Mouse (Mus musculus) myocyte (in vitro differentiated cells): ENCODE results near the gene Dus1l. TPM values are rescaled to one million over a fixed set of nuclear protein-coding genes. Genes with fewer than 3 reads are reported as not detected.

Experiments used
- H3K27me3 ChIP-seq: one replicate; pipeline ENCODE4 v1.6.1; 2011; ENCODE audit not compliant: control insufficient read depth, insufficient read depth, insufficient read length
- H3K36me3 ChIP-seq: one replicate; pipeline ENCODE4 v1.6.1; 2011; ENCODE audit not compliant: control insufficient read depth, insufficient read depth
- H3K4me2 ChIP-seq: one replicate; pipeline ENCODE4 v1.6.1; 2011; ENCODE audit warnings: low read depth, control low read depth
- H3K4me3 ChIP-seq: one replicate; pipeline ENCODE4 v1.5.1; 2011; ENCODE audit warnings: mild to moderate bottlenecking, control low read depth, moderate library complexity
- H3K79me2 ChIP-seq: one replicate; pipeline ENCODE4 v1.6.1; 2011; ENCODE audit not compliant: control insufficient read depth, insufficient read depth
- H3ac ChIP-seq: one replicate; pipeline ENCODE4 v1.6.1; 2011; ENCODE audit not compliant: control insufficient read depth, insufficient read length
- CEBPB ChIP-seq: IDR thresholded peaks from 2 replicates; pipeline ENCODE4 v1.6.1; 2011; ENCODE audit warnings: mild to moderate bottlenecking, moderate library complexity; ENCODE audit not compliant: poor library complexity, insufficient read depth, severe bottlenecking
- E2F4 ChIP-seq: IDR thresholded peaks from one replicate; pipeline ENCODE4 v1.6.1; 2011; ENCODE audit warnings: mild to moderate bottlenecking, control low read depth, moderate library complexity; ENCODE audit not compliant: insufficient read depth
- MAX ChIP-seq: IDR thresholded peaks from one replicate; pipeline ENCODE4 v1.6.1; 2011; ENCODE audit warnings: low read depth, mild to moderate bottlenecking, control low read depth
- MYOD1 ChIP-seq, 3 experiments: IDR thresholded peaks; one replicate each; pipeline ENCODE4 v1.6.1; 2011; ENCODE audit warnings: control low read depth in 2 of 3, low read depth in 2 of 3, mild to moderate bottlenecking in 2 of 3, moderate library complexity in 1 of 3; ENCODE audit not compliant: insufficient read length in 2 of 3, control insufficient read depth in 1 of 3
- MYOG ChIP-seq, 3 experiments: IDR thresholded peaks; one replicate each; pipeline ENCODE4 v1.6.1; 2011; ENCODE audit warnings: control low read depth in 2 of 3, low read depth in 2 of 3, mild to moderate bottlenecking in 2 of 3; ENCODE audit not compliant: insufficient read length in 2 of 3, control insufficient read depth in 1 of 3, insufficient read depth in 1 of 3
- POLR2A ChIP-seq: IDR thresholded peaks from one replicate; pipeline ENCODE4 v1.6.1; 2011; ENCODE audit warnings: low read depth, mild to moderate bottlenecking, control low read depth, moderate library complexity; ENCODE audit not compliant: insufficient read length
- POLR2AphosphoS2 ChIP-seq: IDR thresholded peaks from one replicate; pipeline ENCODE4 v1.6.1; 2011; ENCODE audit warnings: low read depth, control low read depth; ENCODE audit not compliant: insufficient read length
- REST ChIP-seq: IDR thresholded peaks from one replicate; pipeline ENCODE4 v1.6.1; 2011; ENCODE audit warnings: mild to moderate bottlenecking, control low read depth, moderate library complexity; ENCODE audit not compliant: insufficient read depth, insufficient read length
- SRF ChIP-seq: IDR thresholded peaks from one replicate; pipeline ENCODE4 v1.6.1; 2011; ENCODE audit warnings: low read depth; ENCODE audit not compliant: control insufficient read depth, insufficient read length
- TCF12 ChIP-seq: IDR thresholded peaks from one replicate; pipeline ENCODE4 v1.6.1; 2011; ENCODE audit warnings: mild to moderate bottlenecking, control low read depth; ENCODE audit not compliant: poor library complexity, insufficient read depth, severe bottlenecking
- TCF3 ChIP-seq: IDR thresholded peaks from one replicate; pipeline ENCODE4 v1.6.1; 2011; ENCODE audit warnings: low read depth, control low read depth; ENCODE audit not compliant: insufficient read length
- USF1 ChIP-seq: IDR thresholded peaks from one replicate; pipeline ENCODE4 v1.6.1; 2011; ENCODE audit warnings: low read depth, mild to moderate bottlenecking, control low read depth, moderate library complexity
- polyA plus RNA-seq: library from polyadenylated mRNA; unstranded; fragments of >200 nt; fragmentation: generic; extraction: Trizol; gene quantifications from one replicate; pipeline ENCODE4 v1.2.1, GENCODE M21; 2012; ENCODE audit warnings: missing spikeins

Gene Dus1l
- polyA plus RNA-seq, 1 experiment: 58.3 TPM

DNA sequence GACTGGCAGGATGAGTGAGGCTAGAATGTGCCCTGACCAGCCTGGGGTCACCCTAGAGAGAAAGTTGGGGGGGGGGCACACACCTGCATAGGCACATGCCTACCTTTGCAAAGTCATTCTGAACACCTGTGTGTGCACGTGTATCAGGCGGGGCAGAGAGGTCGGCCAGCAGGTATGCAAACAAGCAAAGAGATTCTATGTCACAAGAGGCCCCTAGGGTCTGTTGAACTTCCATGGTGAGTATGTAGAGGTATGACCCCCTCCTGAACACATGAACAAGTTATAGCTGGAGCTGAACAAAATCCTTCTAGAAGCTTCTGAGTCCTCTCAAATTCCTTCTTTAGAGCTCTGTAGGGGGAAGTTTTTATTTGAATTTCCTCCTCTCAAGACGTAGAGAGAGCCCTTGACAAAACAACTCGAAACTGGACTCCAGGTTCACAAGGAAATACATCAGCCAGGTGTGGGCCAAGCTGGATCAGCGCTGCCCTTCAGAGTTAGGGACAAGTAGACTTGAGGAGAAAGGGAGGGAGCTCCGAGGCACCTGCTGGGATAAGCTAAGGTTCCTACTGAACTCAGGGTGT lies 52.0 kb downstream of the Dus1l start:
- H3K4me3 ChIP-seq: no peak overlapping the region
- H3K36me3 ChIP-seq: no peaks in the 10 kb centered on the region
- no peaks in the 10 kb centered on the region for H3K79me2 ChIP-seq
- no peak for TF ChIP-seq MAX
- no peak for TF ChIP-seq POLR2A
- TF ChIP-seq E2F4: no peak
- TF ChIP-seq MYOD1 (IDR thresholded peaks at IDR 0.05; ENCODE audit: control insufficient read depth in 1 of 3, insufficient read length in 2 of 3, low read depth in 2 of 3): no peak
- no peak for TF ChIP-seq REST
- no peak for TF ChIP-seq MYOG (IDR thresholded peaks at IDR 0.05; ENCODE audit: control insufficient read depth in 1 of 3, insufficient read depth in 1 of 3, insufficient read length in 2 of 3, low read depth in 2 of 3)
- no peak for TF ChIP-seq POLR2AphosphoS2
- TF ChIP-seq TCF12: no peak
- TF ChIP-seq TCF3: no peak
- no peak for TF ChIP-seq USF1
- no peak for TF ChIP-seq SRF
- no peak for TF ChIP-seq CEBPB
- no peak overlapping the region for H3K4me2 ChIP-seq
- H3K27me3 ChIP-seq: peaks cover 27% of the 10 kb centered on the region
- no peak overlapping the region for H3ac ChIP-seq

DNA sequence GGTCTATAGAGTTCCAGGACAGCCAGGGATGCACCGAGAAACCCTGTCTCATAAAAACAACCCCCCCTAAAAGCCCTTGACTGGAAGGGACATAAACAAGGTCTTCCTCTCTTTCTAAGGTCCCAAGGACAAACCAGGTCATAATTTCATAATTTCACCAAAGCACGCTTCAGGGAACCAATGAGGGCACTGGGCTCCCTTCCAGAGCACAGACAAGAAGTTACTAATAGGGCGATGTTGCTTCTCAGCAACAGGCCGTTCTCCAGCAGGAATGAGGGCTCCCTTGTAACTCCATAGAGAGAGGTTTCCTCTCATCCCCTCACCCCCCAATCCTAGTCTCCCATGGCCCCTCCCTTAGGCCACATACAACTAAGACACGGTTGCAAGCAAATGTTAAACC lies 55.2 kb downstream of the Dus1l start:
- TF ChIP-seq MYOG (IDR thresholded peaks at IDR 0.05; ENCODE audit: control insufficient read depth in 1 of 3, insufficient read depth in 1 of 3, insufficient read length in 2 of 3, low read depth in 2 of 3) (no peak), E2F4 (no peak), POLR2A (no peak), SRF (no peak), USF1 (no peak), TCF3 (no peak), REST (no peak), MAX (no peak), TCF12 (no peak), MYOD1 (IDR thresholded peaks at IDR 0.05; ENCODE audit: control insufficient read depth in 1 of 3, insufficient read length in 2 of 3, low read depth in 2 of 3) (no peak), POLR2AphosphoS2 (no peak), CEBPB (no peak)
- H3ac ChIP-seq: no peak overlapping the region

More for the DNA sequence above, 55.2 kb downstream of the Dus1l start:
- no peaks in the 10 kb centered on the region for H3K79me2 ChIP-seq
- no peak overlapping the region for H3K4me3 ChIP-seq
- H3K4me2 ChIP-seq: no peak overlapping the region
- no peaks in the 10 kb centered on the region for H3K36me3 ChIP-seq
- peaks cover 27% of the 10 kb centered on the region for H3K27me3 ChIP-seq

Other genes starting within 250 kb of the Dus1l start
- 237 TPM for gene Mcrip1, start 246.7 kb downstream of the Dus1l start, polyA plus RNA-seq
- gene Ppp1r27, start 245.3 kb downstream of the Dus1l start, polyA plus RNA-seq: 1.0 TPM
- 444 TPM for gene P4hb, start 223.2 kb downstream of the Dus1l start, polyA plus RNA-seq
- 837 TPM for gene Arhgdia, start 214.8 kb downstream of the Dus1l start, polyA plus RNA-seq
- 113 TPM for gene Alyref, start 198.0 kb downstream of the Dus1l start, polyA plus RNA-seq
- 184 TPM for gene Anapc11, start 198.0 kb downstream of the Dus1l start, polyA plus RNA-seq
- 0.32 TPM for gene Npb, start 187.9 kb downstream of the Dus1l start, polyA plus RNA-seq
- 117 TPM for gene Pcyt2, start 178.5 kb downstream of the Dus1l start, polyA plus RNA-seq
- 29.9 TPM for gene Sirt7, start 171.2 kb downstream of the Dus1l start, polyA plus RNA-seq
- gene Mafg, start 162.8 kb downstream of the Dus1l start, polyA plus RNA-seq: 43.1 TPM
- gene Pycr1, start 152.6 kb downstream of the Dus1l start, polyA plus RNA-seq: 56.9 TPM
- 4.6 TPM for gene Myadml2, start 148.2 kb downstream of the Dus1l start, polyA plus RNA-seq
- gene Notum, start 135.2 kb downstream of the Dus1l start, polyA plus RNA-seq: 0.19 TPM
- 65.9 TPM for gene Aspscr1, start 123.4 kb downstream of the Dus1l start, polyA plus RNA-seq
- gene Cenpx, start 82.7 kb downstream of the Dus1l start, polyA plus RNA-seq: 42.5 TPM
- gene Lrrc45, start 82.5 kb downstream of the Dus1l start, polyA plus RNA-seq: 10.6 TPM
- 1.9 TPM for gene Rac3, start 74.9 kb downstream of the Dus1l start, polyA plus RNA-seq
- 21.2 TPM for gene Dcxr, start 69.1 kb downstream of the Dus1l start, polyA plus RNA-seq
- 183 TPM for gene Cbr2, start 64.3 kb downstream of the Dus1l start, polyA plus RNA-seq
- gene Hmga1b, start 33.6 kb downstream of the Dus1l start, polyA plus RNA-seq: 130 TPM
- gene Rfng, start 12.2 kb downstream of the Dus1l start, polyA plus RNA-seq: 19.7 TPM
- gene Gps1, start 12.1 kb downstream of the Dus1l start, polyA plus RNA-seq: 179 TPM
- gene Fasn, start 28.1 kb upstream of the Dus1l start, polyA plus RNA-seq: 226 TPM
- gene Ccdc57, start 136.5 kb upstream of the Dus1l start, polyA plus RNA-seq: 1.8 TPM
- 9.7 TPM for gene Slc16a3, start 152.1 kb upstream of the Dus1l start, polyA plus RNA-seq
- gene Csnk1d, start 194.9 kb upstream of the Dus1l start, polyA plus RNA-seq: 79.5 TPM
- 0.35 TPM for gene Cd7, start 243.0 kb upstream of the Dus1l start, polyA plus RNA-seq